Mouse (Mus musculus) ES-E14 (cell line): Measurements from ENCODE around the gene Scgb3a1.

Source experiments
- CHD2 ChIP-seq: IDR thresholded peaks from 2 replicates; pipeline ENCODE4 v1.6.1; 2014; ENCODE audit warnings: mild to moderate bottlenecking, low read depth, low read length, inconsistent platforms
- HCFC1 ChIP-seq: IDR thresholded peaks from 2 replicates; pipeline ENCODE4 v1.6.1; 2012; ENCODE audit warnings: low read length, inconsistent platforms, borderline replicate concordance; ENCODE audit not compliant: insufficient read depth
- ZNF384 ChIP-seq: IDR thresholded peaks from 2 replicates; pipeline ENCODE4 v1.6.1; 2012; ENCODE audit warnings: low read depth, low read length, inconsistent platforms

DNA sequence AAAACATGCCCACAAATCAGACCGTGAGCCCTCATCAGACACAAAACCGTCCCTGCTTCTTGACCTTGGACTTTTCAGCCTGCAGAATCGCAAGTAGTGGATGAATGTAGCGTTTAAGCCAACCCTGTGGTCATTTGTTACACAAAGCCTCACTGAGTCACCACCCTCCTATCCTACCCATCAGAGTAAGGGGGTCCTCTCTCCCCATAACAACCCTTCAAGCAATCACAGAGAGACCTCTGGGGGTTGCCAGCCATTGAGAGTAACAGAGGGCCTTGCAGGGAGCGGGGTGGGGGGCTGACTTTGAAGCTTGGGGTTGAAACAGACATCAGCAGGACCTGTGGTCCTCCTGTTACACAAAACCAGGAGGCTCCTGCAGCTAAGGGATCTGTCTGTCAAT is 8.8 kb upstream of the Scgb3a1 start:
- TF ChIP-seq CHD2 (no peak), HCFC1 (no peak), ZNF384 (no peak)
